Mouse (Mus musculus) heart, adult 2 months (tissue): ENCODE results near the gene Slc30a6.

Experiments used
- CTCF ChIP-seq: fragments of 200-600 bp; IDR thresholded peaks from 2 replicates; pipeline ENCODE4 v1.8.1; 2022; ENCODE audit warnings: antibody characterized with exemption, mild to moderate bottlenecking, moderate library complexity
- EP300 ChIP-seq: fragments of 200-500 bp; IDR thresholded peaks from 2 replicates; pipeline ENCODE4 v1.6.1; 2011; ENCODE audit warnings: low read depth, low read length, control low read depth; ENCODE audit not compliant: insufficient read depth
- POLR2A ChIP-seq: fragments of 200-500 bp; IDR thresholded peaks from 2 replicates; pipeline ENCODE4 v1.6.1; 2011; ENCODE audit warnings: mild to moderate bottlenecking, low read depth, low read length, control low read depth; ENCODE audit not compliant: insufficient read depth

DNA sequence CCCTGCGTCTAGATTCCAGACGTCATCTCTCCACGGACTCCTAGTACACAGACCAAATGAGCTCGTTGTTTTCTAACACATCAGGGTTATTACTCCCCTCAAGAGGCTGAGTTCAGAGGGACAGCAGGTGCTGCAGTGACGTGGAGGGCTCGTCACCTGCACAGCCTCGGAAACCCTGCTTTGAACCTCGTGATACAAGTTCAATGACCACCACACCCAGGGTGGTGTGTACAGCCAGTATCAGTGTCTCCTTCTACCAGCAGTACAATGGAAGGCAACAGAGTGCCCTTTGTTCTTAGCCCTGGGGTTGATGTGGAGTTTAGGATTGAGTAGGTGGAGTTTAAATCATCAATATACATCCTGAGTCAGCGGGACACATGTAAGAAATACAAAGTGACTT lies 42.4 kb downstream of the Slc30a6 start:
- TF ChIP-seq EP300 (no peak), POLR2A (no peak), CTCF (no peak)
